Mouse (Mus musculus) hindbrain, embryonic 13.5 days (tissue): ENCODE data around the gene Celf3. TPM values are rescaled to one million over a fixed set of nuclear protein-coding genes. Genes with fewer than 3 reads are reported as not detected.

Source experiments
- ATAC-seq: fragments of 200-750 bp; cut with Nextera tagmentation; 2 replicates; pipeline ENCODE4 v1.8.0; 2017; ENCODE audit warnings: moderate TSS enrichment; ENCODE audit not compliant: low FRiP score
- H3K27ac ChIP-seq: fragments of 300-500 bp; sonication (generic); 2 replicates; pipeline ENCODE4 v1.5.1; 2015; ENCODE audit warnings: inconsistent platforms, mild to moderate bottlenecking, moderate library complexity
- H3K27me3 ChIP-seq: fragments of 300-500 bp; sonication (generic); 2 replicates; pipeline ENCODE4 v1.6.1; 2015; ENCODE audit warnings: mild to moderate bottlenecking, inconsistent platforms
- H3K36me3 ChIP-seq: fragments of 300-500 bp; sonication (generic); 2 replicates; pipeline ENCODE4 v1.6.1; 2015; ENCODE audit warnings: mild to moderate bottlenecking, inconsistent platforms
- H3K4me1 ChIP-seq: fragments of 300-500 bp; sonication (generic); replicated peaks from 2 replicates; pipeline ENCODE4 v1.6.1; 2015; ENCODE audit warnings: inconsistent platforms
- H3K4me2 ChIP-seq: fragments of 300-500 bp; sonication (generic); 2 replicates; pipeline ENCODE4 v1.6.1; 2015; ENCODE audit warnings: inconsistent platforms, mild to moderate bottlenecking, moderate library complexity
- H3K4me3 ChIP-seq: fragments of 300-500 bp; sonication (generic); 2 replicates; pipeline ENCODE4 v1.5.1; 2015; ENCODE audit warnings: mild to moderate bottlenecking, inconsistent platforms
- H3K9ac ChIP-seq: fragments of 300-500 bp; sonication (generic); 2 replicates; pipeline ENCODE4 v1.6.1; 2015; ENCODE audit warnings: mild to moderate bottlenecking, inconsistent platforms
- H3K9me3 ChIP-seq: fragments of 300-500 bp; sonication (generic); 2 replicates; pipeline ENCODE4 v1.6.1; 2016; ENCODE audit warnings: inconsistent platforms
- WGBS: fragments of 180-500 bp; shearing (Covaris S2); methylation state at CpG from one replicate; pipeline ENCODE4 v1.1.7; 2015; 5-methylcytosine and 5-hydroxymethylcytosine counted together
- polyA plus RNA-seq: library from polyadenylated mRNA; unstranded; fragments of >200 nt; fragmentation: Nextera tagmentation; extraction: Ambion mirVana; gene quantifications from 2 replicates; pipeline ENCODE4 v1.2.1, GENCODE M21; 2015

Gene Celf3
- 294 and 312 TPM in 2 replicates for polyA plus RNA-seq

DNA sequence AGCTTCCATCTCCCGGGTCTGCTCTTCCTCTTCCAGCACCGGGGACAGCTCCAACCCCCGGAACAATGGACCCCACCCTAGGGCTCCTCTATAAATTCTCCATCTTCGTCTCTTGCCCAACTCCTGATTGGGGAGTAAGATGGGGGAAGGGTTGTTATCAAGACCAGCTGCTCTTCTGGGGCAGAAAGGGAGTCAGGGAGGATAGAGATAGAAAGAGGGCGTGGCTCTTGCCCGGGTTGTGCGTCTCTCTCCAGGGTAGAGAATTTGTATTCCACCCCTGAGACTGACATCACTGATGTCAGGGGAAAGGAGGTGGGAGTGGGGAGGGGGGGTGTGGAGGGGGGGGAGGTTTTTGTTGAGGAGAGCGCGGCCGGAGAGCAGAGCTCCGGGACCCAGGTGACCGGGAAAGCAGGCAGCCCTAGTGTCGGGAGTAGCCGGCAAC is at the start of gene Celf3:
TSS of gene Celf3 (plus strand) at position 315 of the 442 bp plus-strand sequence.
- Histone ChIP-seq H3K4me1 (peaks cover 62% of the 10 kb centered on the region), H3K27ac (peak within 1 kb of the TSS; percentile 94), H3K4me3 (peak within 1 kb of the TSS; percentile 77), H3K4me2 (peak within 1 kb of the TSS; percentile 98), H3K36me3 (peaks cover 18% of the 10 kb centered on the region), H3K9me3 (no peaks in the 10 kb centered on the region), H3K9ac (peak within 1 kb of the TSS; percentile 93), H3K27me3 (no peaks in the 10 kb centered on the region)
- 0% methylated on average over 10 of the region's 14 CpGs for WGBS
- ATAC-seq, result peak; percentile 94

DNA sequence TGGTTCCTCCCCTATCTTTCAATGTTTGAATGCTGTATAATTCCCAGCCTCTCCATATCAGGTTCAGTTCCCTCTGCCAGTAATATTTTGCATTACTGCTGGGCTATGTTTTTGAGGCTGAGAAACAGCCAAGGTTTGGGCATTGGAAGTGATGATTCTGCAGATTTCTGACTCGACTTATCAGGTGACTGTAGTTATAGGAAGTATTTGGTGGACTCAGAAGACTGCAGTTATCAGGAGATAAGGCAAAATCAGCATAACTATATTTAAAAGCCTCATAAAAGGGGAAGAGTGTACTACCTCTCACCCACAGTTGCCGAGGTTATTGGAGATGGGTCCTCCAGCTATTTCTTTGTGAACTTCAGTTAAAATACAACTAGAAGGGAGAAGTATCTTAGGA is 47.1 kb upstream of the Celf3 start:
- H3K27ac ChIP-seq, result no peak overlapping the region
- H3K9me3 ChIP-seq, result no peaks in the 10 kb centered on the region
- H3K27me3 ChIP-seq, result no peaks in the 10 kb centered on the region
- peaks cover 58% of the 10 kb centered on the region for H3K36me3 ChIP-seq
- no peak for ATAC-seq
- 82% methylated on average over 2 of the region's 2 CpGs for WGBS
- no peak overlapping the region for H3K4me3 ChIP-seq
- no peak overlapping the region for H3K9ac ChIP-seq
- H3K4me2 ChIP-seq, result no peak overlapping the region
- H3K4me1 ChIP-seq, result no peaks in the 10 kb centered on the region

DNA sequence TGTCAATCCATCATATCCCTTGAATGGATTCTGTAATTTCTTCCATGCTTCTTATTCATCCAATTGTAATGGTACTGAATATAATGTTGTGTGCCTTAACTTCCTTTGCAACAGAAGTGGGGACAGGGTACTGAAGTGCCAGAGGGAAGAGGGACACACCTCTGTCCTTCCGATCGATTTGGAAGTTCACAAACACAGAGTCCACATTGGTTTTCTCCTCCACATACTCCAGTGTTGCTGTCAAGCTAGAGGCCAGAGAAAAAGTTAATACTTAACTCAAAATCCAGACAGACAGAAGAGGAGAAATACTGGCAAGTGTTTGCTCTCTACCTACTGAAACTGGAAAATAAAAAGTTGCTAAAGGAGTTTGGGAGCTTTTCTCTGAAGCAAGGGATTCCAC is 43.8 kb upstream of the Celf3 start:
- no peak overlapping the region for H3K4me3 ChIP-seq
- no peaks in the 10 kb centered on the region for H3K9me3 ChIP-seq
- H3K36me3 ChIP-seq, result peaks cover 30% of the 10 kb centered on the region
- no peak for ATAC-seq
- H3K4me1 ChIP-seq, result no peaks in the 10 kb centered on the region
- no peak overlapping the region for H3K27ac ChIP-seq
- no peak overlapping the region for H3K4me2 ChIP-seq
- 91% methylated on average over 2 of the region's 2 CpGs for WGBS
- H3K27me3 ChIP-seq, result no peaks in the 10 kb centered on the region
- no peak overlapping the region for H3K9ac ChIP-seq

DNA sequence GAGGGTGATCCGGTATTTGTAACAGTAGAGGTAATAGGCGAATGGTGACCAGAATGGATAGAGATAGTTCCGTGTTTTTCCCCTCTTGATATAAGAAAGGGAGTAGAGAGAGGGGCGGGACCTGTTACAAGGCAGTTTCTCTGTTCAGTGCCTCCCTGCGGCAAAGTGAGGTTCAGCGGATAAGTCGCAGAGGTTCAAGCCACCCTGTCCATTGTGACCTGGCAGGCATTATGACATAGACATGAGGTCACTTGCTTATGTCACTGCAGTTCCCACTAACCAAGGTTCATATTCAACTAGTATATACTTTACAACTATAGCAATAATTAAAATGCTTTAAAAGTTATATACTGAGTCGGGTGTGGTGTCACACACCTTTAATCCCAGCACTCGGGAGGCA is 41.7 kb upstream of the Celf3 start:
- WGBS, result 89% methylated on average over 9 of the region's 9 CpGs
- no peaks in the 10 kb centered on the region for H3K4me1 ChIP-seq
- no peak for ATAC-seq

DNA sequence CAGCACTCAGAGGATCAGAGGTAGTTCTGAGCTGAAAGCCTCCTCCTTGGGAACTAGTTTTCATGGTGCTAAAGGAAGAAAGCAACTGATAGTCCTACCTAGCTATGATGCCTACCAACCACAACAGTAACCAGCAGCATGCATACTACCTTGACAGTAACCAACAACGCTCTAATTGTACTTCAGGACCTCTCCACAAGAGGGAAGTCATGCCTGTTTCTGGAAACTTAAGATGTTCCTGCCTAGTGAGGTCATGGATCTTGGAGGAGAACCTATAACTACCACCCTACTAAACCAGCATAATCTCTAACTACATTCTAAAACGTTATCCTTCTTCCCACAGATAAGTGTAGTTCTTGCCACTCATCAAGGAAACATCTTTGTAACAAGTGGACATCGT is 36.9 kb upstream of the Celf3 start:
- H3K27ac ChIP-seq, result no peak overlapping the region
- 39% methylated on average over 3 of the region's 3 CpGs for whole genome bisulfite sequencing
- H3K4me2 ChIP-seq, result no peak overlapping the region
- no peak for ATAC-seq
- H3K4me1 ChIP-seq, result peaks cover 13% of the 10 kb centered on the region
- H3K27me3 ChIP-seq, result 0 out of 2 replicates have a peak, but pooled peaks cover 6% of the 10 kb centered on the region
- H3K9me3 ChIP-seq, result no peaks in the 10 kb centered on the region
- H3K36me3 ChIP-seq, result peaks cover 14% of the 10 kb centered on the region
- H3K9ac ChIP-seq, result no peak overlapping the region
- no peak overlapping the region for H3K4me3 ChIP-seq

More for the DNA sequence above, 41.7 kb upstream of the Celf3 start:
- no peak overlapping the region for H3K27ac ChIP-seq
- no peak overlapping the region for H3K9ac ChIP-seq
- H3K36me3 ChIP-seq, result 0 out of 2 replicates have a peak, but pooled peaks cover 12% of the 10 kb centered on the region
- H3K27me3 ChIP-seq, result 0 out of 2 replicates have a peak, but pooled peaks cover 6% of the 10 kb centered on the region
- no peak overlapping the region for H3K4me2 ChIP-seq
- H3K9me3 ChIP-seq, result no peaks in the 10 kb centered on the region
- no peak overlapping the region for H3K4me3 ChIP-seq

DNA sequence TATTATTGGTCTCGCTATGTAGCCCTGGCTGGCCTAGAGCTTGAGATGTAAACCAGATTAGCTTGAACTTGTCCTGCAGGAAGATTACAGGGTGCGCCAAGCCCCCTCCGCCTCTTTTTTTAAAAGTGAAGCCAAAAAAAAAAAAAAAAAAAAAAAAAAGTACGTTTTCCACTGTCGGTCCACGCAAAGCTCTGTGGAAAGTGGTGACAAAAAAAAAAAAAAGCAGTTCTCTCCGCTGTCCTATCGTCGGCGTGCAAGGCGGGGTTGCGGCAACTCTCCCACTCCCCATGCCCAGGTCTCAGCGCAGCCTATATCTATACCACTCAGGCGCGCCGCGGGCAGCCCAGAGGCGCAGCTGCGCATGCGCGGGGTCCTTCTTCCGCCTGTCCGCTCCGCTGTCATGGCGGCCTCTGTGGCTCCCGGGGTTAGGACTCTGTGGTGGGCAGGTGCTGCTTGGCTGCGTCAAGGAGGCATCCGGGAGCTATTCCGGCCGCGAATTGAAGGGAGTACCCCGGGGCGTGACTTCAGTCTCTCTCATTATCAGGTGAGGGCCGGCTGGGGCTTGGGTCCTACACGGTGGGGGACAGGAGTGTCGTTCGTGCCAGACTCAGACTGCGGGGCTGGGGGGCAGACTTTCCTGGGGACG is 35.0 kb upstream of the Celf3 start, which contains the start of gene Mrpl9:
TSS of gene Mrpl9 (plus strand) at position 368 of the 646 bp plus-strand sequence.
- Histone ChIP-seq H3K4me1 (peaks cover 13% of the 10 kb centered on the region), H3K4me2 (peak within 1 kb of the TSS; percentile 97), H3K9me3 (no peaks in the 10 kb centered on the region), H3K27me3 (0 out of 2 replicates have a peak, but pooled peaks cover 6% of the 10 kb centered on the region), H3K27ac (peak within 1 kb of the TSS; percentile 78), H3K36me3 (peaks cover 33% of the 10 kb centered on the region), H3K9ac (peak within 1 kb of the TSS; percentile 97), H3K4me3 (peak within 1 kb of the TSS; percentile 96)
- under 1% methylated on average over 39 of the region's 39 CpGs for WGBS
- ATAC-seq, result peak; percentile 98

DNA sequence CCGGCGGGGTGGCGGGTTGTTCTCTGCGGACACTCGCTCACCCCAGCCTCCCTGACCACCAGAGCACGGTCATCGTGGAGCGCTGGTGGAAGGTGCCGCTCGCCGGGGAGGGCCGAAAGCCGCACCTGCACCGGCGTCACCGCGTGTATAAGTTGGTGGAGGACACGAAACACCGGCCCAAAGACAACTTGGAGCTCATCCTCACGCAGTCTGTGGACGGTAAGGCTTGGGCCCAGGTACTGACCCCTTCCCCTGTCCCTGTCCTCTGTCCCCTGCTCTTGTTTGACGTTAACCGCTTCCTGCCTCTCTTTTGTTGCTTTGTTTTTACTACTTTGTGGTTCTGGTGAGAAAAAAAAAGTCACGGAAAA is 34.5 kb upstream of the Celf3 start, which contains the start of gene Oaz3:
TSS of gene Oaz3 (minus strand) at position 319 of the 368 bp plus-strand sequence.
- peak within 1 kb of the TSS; percentile 97 for H3K9ac ChIP-seq
- peak within 1 kb of the TSS; percentile 97 for H3K4me2 ChIP-seq
- peak within 1 kb of the TSS; percentile 96 for H3K4me3 ChIP-seq
- WGBS, result under 1% methylated on average over 24 of the region's 24 CpGs
- H3K9me3 ChIP-seq, result no peaks in the 10 kb centered on the region
- H3K4me1 ChIP-seq, result peaks cover 13% of the 10 kb centered on the region
- peak within 1 kb of the TSS; percentile 78 for H3K27ac ChIP-seq
- peaks cover 38% of the 10 kb centered on the region for H3K36me3 ChIP-seq
- 0 out of 2 replicates have a peak, but pooled peaks cover 6% of the 10 kb centered on the region for H3K27me3 ChIP-seq
- peak; percentile 49; the same call in 1 of the 2 replicates for ATAC-seq

DNA sequence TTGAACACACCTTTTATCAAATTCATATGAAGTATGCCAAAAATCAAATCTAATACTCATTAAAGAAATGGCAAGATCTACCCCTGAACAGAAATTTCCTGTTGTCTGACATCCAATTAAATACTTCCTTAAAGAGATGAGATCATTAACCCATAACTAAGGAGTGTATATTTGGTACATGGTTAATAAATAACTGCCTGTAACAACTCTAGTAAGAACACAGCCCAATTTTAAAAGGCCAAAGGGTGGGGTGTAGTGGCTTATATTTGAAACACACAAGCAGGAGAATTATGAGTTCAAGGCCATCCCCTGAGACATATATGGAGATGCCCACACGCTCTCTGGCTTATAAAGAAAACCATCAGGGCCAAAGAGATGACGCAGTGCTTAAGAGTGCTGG is 28.7 kb upstream of the Celf3 start:
- no peaks in the 10 kb centered on the region for H3K9me3 ChIP-seq
- no peaks in the 10 kb centered on the region for H3K27me3 ChIP-seq
- no peak for ATAC-seq
- peaks cover 57% of the 10 kb centered on the region for H3K36me3 ChIP-seq
- H3K27ac ChIP-seq, result no peak overlapping the region
- no peak overlapping the region for H3K4me3 ChIP-seq
- H3K4me1 ChIP-seq, result peaks cover 5% of the 10 kb centered on the region
- no peak overlapping the region for H3K9ac ChIP-seq
- H3K4me2 ChIP-seq, result no peak overlapping the region
- 91% methylated on average over 2 of the region's 2 CpGs for WGBS

DNA sequence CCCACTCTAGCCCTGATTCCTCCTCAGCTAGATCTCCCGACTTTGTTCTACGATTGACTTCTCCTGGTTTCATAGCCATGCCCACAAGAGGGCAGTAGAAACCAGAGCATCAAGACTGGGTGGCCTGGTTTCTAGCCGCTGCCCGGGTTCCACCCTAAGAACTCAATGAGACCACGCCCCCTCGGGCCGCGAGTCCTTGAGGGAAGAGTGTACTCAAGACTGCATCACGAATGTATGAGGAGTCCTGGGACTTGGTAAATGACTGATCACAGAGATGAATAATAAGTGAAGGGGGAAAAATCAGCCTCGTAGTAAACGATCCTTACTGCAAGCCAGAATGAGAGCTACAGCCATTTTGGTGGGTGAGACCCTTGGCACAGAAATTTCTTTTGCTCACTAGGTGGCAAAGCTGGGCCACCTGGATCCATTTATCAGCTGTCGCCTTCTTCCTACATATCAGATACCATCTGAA is 21.5 kb upstream of the Celf3 start:
- Histone ChIP-seq H3K27me3 (0 out of 2 replicates have a peak, but pooled peaks cover 7% of the 10 kb centered on the region), H3K36me3 (no peaks in the 10 kb centered on the region), H3K4me3 (peak overlapping the region; percentile 36), H3K9ac (peak overlapping the region; percentile 46; the same call in 1 of the 2 replicates), H3K9me3 (no peaks in the 10 kb centered on the region), H3K4me1 (peaks cover 6% of the 10 kb centered on the region; the same call in 1 of the 2 replicates), H3K4me2 (peak overlapping the region; percentile 50), H3K27ac (no peak overlapping the region)
- 2% methylated on average over 12 of the region's 12 CpGs for WGBS
- ATAC-seq, result peak; percentile 93

DNA sequence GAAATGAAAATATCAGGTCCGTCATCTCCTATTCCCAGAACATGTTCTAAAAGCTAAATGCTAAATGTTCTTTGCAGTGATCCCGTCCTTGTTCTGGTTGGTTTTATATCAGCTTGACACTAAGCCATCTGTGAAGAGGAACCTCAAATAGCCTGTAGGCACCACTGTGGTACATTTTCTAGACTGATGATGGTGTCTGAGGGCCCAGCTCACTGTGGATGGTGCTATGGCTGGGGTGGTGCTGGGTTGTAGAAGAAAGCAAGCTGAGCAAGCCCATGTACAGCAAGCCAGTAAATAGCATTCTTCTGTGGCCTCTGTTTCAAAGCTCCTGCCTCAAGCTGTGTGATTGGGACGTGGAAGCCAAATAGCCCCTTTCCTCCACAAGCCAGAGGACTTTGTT is 21.0 kb upstream of the Celf3 start:
- Histone ChIP-seq H3K4me1 (peaks cover 6% of the 10 kb centered on the region; the same call in 1 of the 2 replicates), H3K9ac (no peak overlapping the region), H3K4me2 (peak overlapping the region; percentile 50; the same call in 1 of the 2 replicates), H3K9me3 (no peaks in the 10 kb centered on the region), H3K36me3 (no peaks in the 10 kb centered on the region), H3K27ac (no peak overlapping the region; the same call in 1 of the 2 replicates), H3K27me3 (0 out of 2 replicates have a peak, but pooled peaks cover 7% of the 10 kb centered on the region), H3K4me3 (peak overlapping the region; percentile 36)
- ATAC-seq, result peak; percentile 34; the same call in 1 of the 2 replicates
- 81% methylated on average over 3 of the region's 3 CpGs for WGBS

DNA sequence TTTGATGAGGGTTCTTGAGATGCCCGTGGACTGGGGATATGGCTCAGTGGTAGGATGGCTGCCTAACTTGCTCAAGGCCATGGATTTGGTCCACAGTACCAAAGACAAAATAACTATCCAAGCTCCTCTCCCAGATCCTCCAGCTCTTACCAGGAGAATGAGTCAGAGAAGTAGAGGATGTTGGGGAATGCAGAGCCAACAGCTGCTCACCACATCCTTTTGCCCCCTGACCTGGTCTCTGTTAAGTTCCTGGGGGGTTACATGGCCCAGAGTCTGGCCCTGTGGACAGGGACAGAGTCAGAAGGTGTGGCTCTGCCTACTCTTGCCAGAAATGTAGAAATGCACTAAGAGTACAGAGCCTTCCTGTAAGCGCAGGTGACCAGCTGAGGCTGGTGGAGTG is 18.3 kb upstream of the Celf3 start:
- Histone ChIP-seq H3K27me3 (0 out of 2 replicates have a peak, but pooled peaks cover 7% of the 10 kb centered on the region), H3K27ac (no peak overlapping the region), H3K9ac (no peak overlapping the region), H3K4me3 (no peak overlapping the region), H3K4me2 (no peak overlapping the region), H3K36me3 (no peaks in the 10 kb centered on the region), H3K9me3 (no peaks in the 10 kb centered on the region), H3K4me1 (peaks cover 22% of the 10 kb centered on the region)
- 100% methylated on average over 2 of the region's 2 CpGs for WGBS
- no peak for ATAC-seq

DNA sequence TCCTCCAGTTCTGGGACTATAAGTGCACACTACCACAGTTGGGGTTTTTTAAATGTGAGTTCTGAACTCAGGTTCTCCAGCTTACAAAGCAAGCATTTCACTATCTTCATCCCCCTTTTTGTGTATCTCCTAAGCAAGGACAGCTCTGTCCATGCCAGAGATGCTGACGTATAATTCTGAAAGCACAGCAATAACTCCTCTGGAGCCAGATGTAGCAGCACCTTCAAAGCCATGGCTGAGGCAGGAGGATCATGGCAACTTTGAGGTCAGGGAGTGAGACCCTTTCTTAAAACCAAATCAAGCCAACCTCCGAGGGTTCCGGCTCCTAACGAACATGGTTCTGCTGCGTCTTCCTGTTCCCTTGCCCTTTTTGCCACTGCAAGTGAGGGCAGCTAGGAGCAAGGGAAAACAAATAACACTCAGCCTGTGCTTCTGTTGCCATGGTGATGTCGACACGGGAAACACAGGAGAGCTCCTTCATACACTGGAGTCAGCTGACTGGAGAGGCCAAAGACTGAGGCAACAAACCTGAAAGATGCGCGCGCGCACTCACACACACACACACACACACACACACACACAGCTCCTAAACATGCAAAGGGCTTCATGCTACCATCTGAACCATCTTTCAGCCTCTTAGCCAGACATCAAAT is 14.0 kb upstream of the Celf3 start:
- Histone ChIP-seq H3K4me2 (peak overlapping the region; percentile 15; the same call in 1 of the 2 replicates), H3K4me1 (peaks cover 38% of the 10 kb centered on the region), H3K36me3 (no peaks in the 10 kb centered on the region), H3K9ac (peak overlapping the region; percentile 29; the same call in 1 of the 2 replicates), H3K9me3 (no peaks in the 10 kb centered on the region), H3K4me3 (no peak overlapping the region), H3K27me3 (no peaks in the 10 kb centered on the region), H3K27ac (peak overlapping the region; percentile 94)
- ATAC-seq, result peak; percentile 74
- WGBS, result 18% methylated on average over 11 of the region's 11 CpGs
